Mouse (Mus musculus) limb, embryonic 14.5 days (tissue): ENCODE data around the gene Casp2. TPM values are rescaled to one million over a fixed set of nuclear protein-coding genes. Genes with fewer than 3 reads are reported as not detected.

ENCODE experiments used
- ATAC-seq: fragments of 200-750 bp; cut with Nextera tagmentation; 2 replicates; pipeline ENCODE4 v1.8.0; 2017; ENCODE audit warnings: low read depth, moderate number of reproducible peaks, moderate TSS enrichment; ENCODE audit not compliant: low FRiP score
- DNase-seq: peaks from one replicate; pipeline ENCODE4 v3.0.0-alpha.2; 2015; ENCODE audit warnings: low spot score
- H3K27ac ChIP-seq: fragments of 300-500 bp; sonication (generic); replicated peaks from 2 replicates; pipeline ENCODE4 v1.5.1; 2014; ENCODE audit warnings: low read depth, mild to moderate bottlenecking, low read length, moderate library complexity, mixed read lengths
- H3K27me3 ChIP-seq: fragments of 300-500 bp; sonication (generic); 2 replicates; pipeline ENCODE4 v1.6.1; 2014; ENCODE audit warnings: low read length, mixed read lengths; ENCODE audit not compliant: control insufficient read depth, insufficient read depth
- H3K36me3 ChIP-seq: fragments of 300-500 bp; sonication (generic); 2 replicates; pipeline ENCODE4 v1.6.1; 2014; ENCODE audit warnings: mild to moderate bottlenecking, low read length, moderate library complexity, mixed read lengths; ENCODE audit not compliant: control insufficient read depth, insufficient read depth
- H3K4me1 ChIP-seq: fragments of 300-500 bp; sonication (generic); 2 replicates; pipeline ENCODE4 v1.6.1; 2014; ENCODE audit warnings: antibody characterized with exemption, low read length, mixed read lengths; ENCODE audit not compliant: control insufficient read depth, insufficient read depth
- H3K4me2 ChIP-seq: fragments of 300-500 bp; sonication (generic); replicated peaks from 2 replicates; pipeline ENCODE4 v1.6.1; 2014; ENCODE audit warnings: low read depth, mild to moderate bottlenecking, low read length, moderate library complexity; ENCODE audit not compliant: severe bottlenecking
- H3K4me3 ChIP-seq: fragments of 300-500 bp; sonication (generic); replicated peaks from 2 replicates; pipeline ENCODE4 v1.5.1; 2014; ENCODE audit warnings: low read length
- H3K9ac ChIP-seq: fragments of 300-500 bp; sonication (generic); 2 replicates; pipeline ENCODE4 v1.6.1; 2014; ENCODE audit warnings: mild to moderate bottlenecking, low read depth, low read length, moderate library complexity; ENCODE audit not compliant: severe bottlenecking
- H3K9me3 ChIP-seq: fragments of 300-500 bp; sonication (generic); 2 replicates; pipeline ENCODE4 v1.6.1; 2016; ENCODE audit warnings: low read length; ENCODE audit not compliant: control insufficient read depth
- POLR2A ChIP-seq: fragments of 200-500 bp; IDR thresholded peaks from 2 replicates; pipeline ENCODE4 v1.8.0; 2012; ENCODE audit warnings: inconsistent platforms, mild to moderate bottlenecking, moderate library complexity, borderline replicate concordance; ENCODE audit not compliant: insufficient read depth, insufficient read length; ENCODE audit errors: extremely low read depth
- WGBS: fragments of 180-500 bp; shearing (Covaris S2); extraction: QIAGEN DNeasy Blood & Tissue Kit; methylation state at CpG from one replicate; pipeline ENCODE4 v1.1.7; 2014; 5-methylcytosine and 5-hydroxymethylcytosine counted together
- polyA plus RNA-seq, 2 experiments: library from polyadenylated mRNA; depleted of rRNA in 1 of 2; stranded (reverse) in 1 of 2; unstranded in 1 of 2; fragments of >200 nt; fragmentation: Nextera tagmentation in 1 of 2; extraction: Ambion mirVana in 1 of 2; gene quantifications; 2 replicates each; pipeline versions ENCODE4 v1.2.1 to v1.2.3; 2012 to 2014

The Casp2 gene
- polyA plus RNA-seq, 2 experiments, result 53.3 to 78.1 TPM

DNA sequence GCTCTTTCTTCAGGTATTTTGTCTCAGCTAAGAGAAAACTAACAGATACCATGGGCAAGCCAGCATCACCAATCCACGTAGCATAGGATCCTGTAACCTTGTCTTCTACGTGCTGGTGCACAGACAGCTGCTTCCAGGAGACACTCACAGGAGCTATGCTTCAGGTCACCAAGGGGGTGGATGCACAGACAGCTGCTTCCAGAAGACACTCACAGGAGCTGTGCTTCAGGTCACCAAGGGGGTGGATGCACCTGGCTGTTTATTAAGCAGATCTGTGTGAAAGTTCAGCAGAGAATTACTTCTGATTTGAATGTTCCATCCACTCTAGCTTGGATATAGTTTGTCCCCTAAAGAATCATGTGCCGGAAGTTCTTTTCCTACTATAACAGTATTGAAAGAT lies 66.2 kb downstream of the Casp2 start:
- no peak for DNase-seq
- Histone ChIP-seq H3K27me3 (no peaks in the 10 kb centered on the region), H3K9ac (no peak overlapping the region), H3K36me3 (no peaks in the 10 kb centered on the region), H3K27ac (no peak overlapping the region), H3K4me3 (no peak overlapping the region), H3K4me2 (no peak overlapping the region), H3K9me3 (no peaks in the 10 kb centered on the region), H3K4me1 (no peaks in the 10 kb centered on the region)
- WGBS, result 87% methylated on average over 3 of the region's 3 CpGs
- ATAC-seq, result no peak
- no peak for TF ChIP-seq POLR2A

Other genes starting within 250 kb of the Casp2 start
- gene Sva, start 226.6 kb upstream of the Casp2 start, polyA plus RNA-seq (2012; rRNA removed), result not detected in 2 replicates
- gene Sva, start 226.6 kb upstream of the Casp2 start, polyA plus RNA-seq (2014; fragmentation: Nextera tagmentation; extraction: Ambion mirVana), result not detected in 2 replicates
- not detected in 2 replicates for gene Tas2r139, start 124.0 kb upstream of the Casp2 start, polyA plus RNA-seq (2012; rRNA removed)
- not detected in 2 replicates for gene Tas2r139, start 124.0 kb upstream of the Casp2 start, polyA plus RNA-seq (2014; fragmentation: Nextera tagmentation; extraction: Ambion mirVana)
- gene Tas2r144, start 49.7 kb upstream of the Casp2 start, polyA plus RNA-seq (2012; rRNA removed), result not detected in 2 replicates
- not detected in 2 replicates for gene Tas2r144, start 49.7 kb upstream of the Casp2 start, polyA plus RNA-seq (2014; fragmentation: Nextera tagmentation; extraction: Ambion mirVana)
- gene Gstk1, start 19.1 kb upstream of the Casp2 start, polyA plus RNA-seq (2012; rRNA removed), result 12.2 and 16.7 TPM in 2 replicates
- 17.9 and 18.6 TPM in 2 replicates for gene Gstk1, start 19.1 kb upstream of the Casp2 start, polyA plus RNA-seq (2014; fragmentation: Nextera tagmentation; extraction: Ambion mirVana)
- 1.2 and 1.3 TPM in 2 replicates for gene Tmem139, start 3.0 kb upstream of the Casp2 start, polyA plus RNA-seq (2012; rRNA removed)
- 1.1 and 1.2 TPM in 2 replicates for gene Tmem139, start 3.0 kb upstream of the Casp2 start, polyA plus RNA-seq (2014; fragmentation: Nextera tagmentation; extraction: Ambion mirVana)
- 1.9 TPM in 2 replicates for gene Clcn1, start 21.7 kb downstream of the Casp2 start, polyA plus RNA-seq (2012; rRNA removed)
- gene Clcn1, start 21.7 kb downstream of the Casp2 start, polyA plus RNA-seq (2014; fragmentation: Nextera tagmentation; extraction: Ambion mirVana), result 0.29 and 0.61 TPM in 2 replicates
- gene Fam131b, start 59.7 kb downstream of the Casp2 start, polyA plus RNA-seq (2012; rRNA removed), result 2.9 and 3.6 TPM in 2 replicates
- gene Fam131b, start 59.7 kb downstream of the Casp2 start, polyA plus RNA-seq (2014; fragmentation: Nextera tagmentation; extraction: Ambion mirVana), result 0.29 and 0.47 TPM in 2 replicates
- 176 and 232 TPM in 2 replicates for gene Zyx, start 84.6 kb downstream of the Casp2 start, polyA plus RNA-seq (2012; rRNA removed)
- gene Zyx, start 84.6 kb downstream of the Casp2 start, polyA plus RNA-seq (2014; fragmentation: Nextera tagmentation; extraction: Ambion mirVana), result 152 and 159 TPM in 2 replicates
- 17.7 and 18.3 TPM in 2 replicates for gene Epha1, start 108.3 kb downstream of the Casp2 start, polyA plus RNA-seq (2012; rRNA removed)
- gene Epha1, start 108.3 kb downstream of the Casp2 start, polyA plus RNA-seq (2014; fragmentation: Nextera tagmentation; extraction: Ambion mirVana), result 7.4 and 8.8 TPM in 2 replicates
- 0.17 and 0.28 TPM in 2 replicates for gene Tas2r143, start 135.3 kb downstream of the Casp2 start, polyA plus RNA-seq (2012; rRNA removed)
- gene Tas2r143, start 135.3 kb downstream of the Casp2 start, polyA plus RNA-seq (2014; fragmentation: Nextera tagmentation; extraction: Ambion mirVana), result not detected in 2 replicates
- 0.11 TPM in 1 of 2 replicates, not detected in the other for gene Tas2r135, start 140.4 kb downstream of the Casp2 start, polyA plus RNA-seq (2012; rRNA removed)
- not detected in 2 replicates for gene Tas2r135, start 140.4 kb downstream of the Casp2 start, polyA plus RNA-seq (2014; fragmentation: Nextera tagmentation; extraction: Ambion mirVana)
- gene Tas2r126, start 169.6 kb downstream of the Casp2 start, polyA plus RNA-seq (2012; rRNA removed), result not detected in 2 replicates
- not detected in 2 replicates for gene Tas2r126, start 169.6 kb downstream of the Casp2 start, polyA plus RNA-seq (2014; fragmentation: Nextera tagmentation; extraction: Ambion mirVana)
- gene Olfr458, start 200.2 kb downstream of the Casp2 start, polyA plus RNA-seq (2012; rRNA removed), result not detected in 2 replicates
- not detected in 2 replicates for gene Olfr458, start 200.2 kb downstream of the Casp2 start, polyA plus RNA-seq (2014; fragmentation: Nextera tagmentation; extraction: Ambion mirVana)
- not detected in 2 replicates for gene Olfr457, start 211.3 kb downstream of the Casp2 start, polyA plus RNA-seq (2012; rRNA removed)
- gene Olfr457, start 211.3 kb downstream of the Casp2 start, polyA plus RNA-seq (2014; fragmentation: Nextera tagmentation; extraction: Ambion mirVana), result 0.07 TPM in 1 of 2 replicates, not detected in the other
- not detected in 2 replicates for gene Olfr456, start 222.2 kb downstream of the Casp2 start, polyA plus RNA-seq (2012; rRNA removed)
- not detected in 2 replicates for gene Olfr456, start 222.2 kb downstream of the Casp2 start, polyA plus RNA-seq (2014; fragmentation: Nextera tagmentation; extraction: Ambion mirVana)